Mouse (Mus musculus): ENCODE measurements around the gene Gm21962.

GRCm38 (mm10) chr3:137622091-137622490, 49.2 kb upstream of the Gm21962 start:
- no peak for TF ChIP-seq CTCF (IDR thresholded peaks at IDR 0.05; ENCODE audit: extremely low read depth, insufficient read depth, low read length)
- no peak for TF ChIP-seq POLR2A (IDR thresholded peaks at IDR 0.05; ENCODE audit: extremely low read depth, insufficient read depth, low read length)
